Mouse (Mus musculus) C2C12 (cell line): ENCODE measurements around the gene Arsa. TPM values are rescaled to one million over a fixed set of nuclear protein-coding genes. Genes with fewer than 3 reads are reported as not detected.

Experiments
- H3K27me3 ChIP-seq: one replicate; pipeline ENCODE4 v1.6.1; 2011; ENCODE audit not compliant: control insufficient read depth, insufficient read depth, insufficient read length
- H3K36me3 ChIP-seq: one replicate; pipeline ENCODE4 v1.6.1; 2011; ENCODE audit not compliant: control insufficient read depth, insufficient read depth
- H3K4me3 ChIP-seq: one replicate; pipeline ENCODE4 v1.5.1; 2011; ENCODE audit warnings: mild to moderate bottlenecking, control low read depth; ENCODE audit not compliant: poor library complexity, insufficient read depth, severe bottlenecking
- H3K79me2 ChIP-seq: one replicate; pipeline ENCODE4 v1.6.1; 2011; ENCODE audit not compliant: control insufficient read depth, insufficient read depth
- H3K79me3 ChIP-seq: one replicate; pipeline ENCODE4 v1.6.1; 2011; ENCODE audit warnings: low read depth, control low read depth
- H3ac ChIP-seq: one replicate; pipeline ENCODE3; 2011; ENCODE audit warnings: low read depth; ENCODE audit not compliant: control insufficient read depth, insufficient read length
- CEBPB ChIP-seq: IDR thresholded peaks from one replicate; pipeline ENCODE4 v1.6.1; 2011; ENCODE audit warnings: low read depth, mild to moderate bottlenecking, control low read depth, moderate library complexity
- CTCF ChIP-seq: IDR thresholded peaks from one replicate; pipeline ENCODE4 v1.5.1; 2011; ENCODE audit not compliant: control insufficient read depth, insufficient read depth, insufficient read length
- FOSL1 ChIP-seq: IDR thresholded peaks from one replicate; pipeline ENCODE4 v1.8.0; 2011; ENCODE audit warnings: mild to moderate bottlenecking, low read length; ENCODE audit not compliant: poor library complexity, insufficient read depth, severe bottlenecking
- MAX ChIP-seq: IDR thresholded peaks from one replicate; pipeline ENCODE4 v1.6.1; 2011; ENCODE audit warnings: mild to moderate bottlenecking, control low read depth
- MYOD1 ChIP-seq: IDR thresholded peaks from one replicate; pipeline ENCODE4 v1.6.1; 2011; ENCODE audit warnings: low read depth; ENCODE audit not compliant: control insufficient read depth, insufficient read length
- MYOG ChIP-seq: IDR thresholded peaks from one replicate; pipeline ENCODE4 v1.6.1; 2011; ENCODE audit not compliant: control insufficient read depth, insufficient read length; ENCODE audit errors: extremely low read depth
- USF1 ChIP-seq: IDR thresholded peaks from one replicate; pipeline ENCODE4 v1.6.1; 2011; ENCODE audit warnings: low read depth, mild to moderate bottlenecking, control low read depth, moderate library complexity
- polyA plus RNA-seq: library from polyadenylated mRNA; unstranded; fragments of >200 nt; fragmentation: generic; extraction: Trizol; gene quantifications from one replicate; pipeline ENCODE4 v1.2.1, GENCODE M21; 2012; ENCODE audit warnings: missing spikeins

Gene Arsa
- polyA plus RNA-seq, 1 experiment: 22.3 TPM

DNA sequence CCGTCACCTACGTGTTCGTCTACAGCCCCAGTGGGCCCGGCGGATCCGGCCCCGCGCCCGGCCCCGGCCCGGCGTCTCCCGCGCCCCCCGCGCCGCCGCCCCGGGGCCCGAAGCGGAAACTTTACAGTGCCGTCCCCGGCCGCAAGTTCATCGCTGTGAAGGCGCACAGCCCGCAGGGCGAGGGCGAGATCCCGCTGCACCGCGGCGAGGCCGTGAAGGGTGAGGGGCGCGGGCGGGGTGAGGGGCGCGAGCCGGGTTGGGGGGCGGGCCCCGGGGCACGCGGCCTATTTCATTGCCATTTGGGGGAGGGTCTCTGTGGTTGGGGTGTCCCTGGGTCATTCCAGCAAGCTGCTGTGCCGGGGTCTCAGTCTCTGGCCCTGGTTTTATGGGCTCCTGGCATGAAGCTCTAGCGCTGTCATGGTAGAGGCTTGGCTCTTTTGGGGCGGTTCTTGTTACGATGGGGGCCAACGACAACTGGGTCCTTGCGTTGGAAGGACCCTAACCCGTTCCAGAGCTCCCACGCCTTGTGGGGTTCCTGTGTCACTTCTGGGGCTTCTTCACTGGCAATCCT lies 46.9 kb upstream of the Arsa start:
- Histone ChIP-seq H3K36me3 (no peaks in the 10 kb centered on the region), H3K4me3 (no peak overlapping the region), H3K79me2 (no peaks in the 10 kb centered on the region), H3K79me3 (no peaks in the 10 kb centered on the region), H3K27me3 (peaks cover 41% of the 10 kb centered on the region), H3ac (no peak overlapping the region)
- TF ChIP-seq CTCF (no peak), MYOD1 (no peak), USF1 (no peak), MAX (no peak), CEBPB (no peak), MYOG (no peak), FOSL1 (no peak)

DNA sequence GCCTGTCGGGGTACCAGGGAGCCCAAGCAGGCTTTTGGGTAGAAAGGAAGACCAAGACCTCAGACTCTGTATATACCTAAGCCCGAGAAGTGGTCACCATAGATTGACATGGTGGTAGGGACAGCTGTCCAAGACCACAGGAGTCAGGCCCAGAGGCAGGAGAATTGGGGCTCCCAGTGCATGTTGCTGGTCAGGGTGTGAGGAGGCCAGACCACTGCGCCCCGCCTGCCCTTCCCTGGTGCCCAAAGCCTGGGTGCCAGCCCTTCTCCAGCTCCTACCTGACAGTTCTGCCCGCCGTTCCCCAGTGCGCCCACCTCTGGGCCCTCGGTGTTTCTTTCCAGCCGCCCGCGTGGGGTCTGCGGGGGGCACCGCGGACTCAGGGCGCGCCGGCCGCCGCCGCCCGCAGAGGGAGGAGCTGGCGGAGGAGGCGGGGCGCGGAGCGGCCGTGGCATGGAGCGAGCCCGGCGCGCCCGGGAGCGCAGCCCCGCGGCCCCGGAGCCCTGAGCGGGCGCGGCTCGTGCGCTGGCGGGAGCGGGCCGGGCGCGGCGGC lies 46.1 kb upstream of the Arsa start:
- no peaks in the 10 kb centered on the region for H3K79me2 ChIP-seq
- no peak overlapping the region for H3ac ChIP-seq
- no peak overlapping the region for H3K4me3 ChIP-seq
- no peaks in the 10 kb centered on the region for H3K79me3 ChIP-seq
- H3K36me3 ChIP-seq: no peaks in the 10 kb centered on the region
- H3K27me3 ChIP-seq: peaks cover 41% of the 10 kb centered on the region
- TF ChIP-seq CEBPB: no peak
- no peak for TF ChIP-seq MYOG
- TF ChIP-seq USF1: no peak
- no peak for TF ChIP-seq MAX
- TF ChIP-seq FOSL1: no peak
- TF ChIP-seq CTCF: no peak
- TF ChIP-seq MYOD1: no peak

DNA sequence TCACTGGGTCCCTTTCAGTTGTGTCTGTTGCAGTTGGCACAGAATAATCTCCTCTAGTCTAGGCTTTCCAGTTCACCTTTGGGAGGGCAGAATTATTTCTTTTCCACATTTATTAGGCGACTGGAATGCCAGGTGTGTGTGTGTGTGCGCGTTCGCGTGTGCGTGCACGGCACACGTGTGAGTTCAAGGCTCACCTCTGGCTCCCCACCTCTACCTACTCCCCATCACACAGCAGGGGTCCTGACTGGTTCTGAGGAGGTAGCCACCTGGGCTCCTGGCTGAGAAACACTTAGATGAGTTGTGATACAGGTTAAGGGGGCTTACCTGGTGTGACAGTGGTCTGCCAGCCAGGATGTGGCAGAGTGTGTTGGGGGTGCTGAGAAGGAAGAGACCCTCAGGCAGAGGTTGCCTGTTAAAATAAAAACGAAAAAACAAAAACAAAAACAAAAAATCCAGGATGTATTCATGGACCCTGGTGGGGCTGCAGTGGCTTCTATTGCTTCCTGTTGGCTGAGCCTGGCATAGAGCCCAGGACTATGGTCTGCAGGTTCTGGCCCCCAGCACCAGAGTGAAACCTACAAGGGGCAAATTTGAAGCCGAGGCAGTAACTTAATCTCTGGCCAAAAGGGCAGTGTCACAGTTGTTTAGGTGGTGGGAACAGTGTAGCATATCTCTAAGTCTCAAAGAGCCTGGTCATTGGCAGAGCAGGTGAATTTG lies 45.5 kb upstream of the Arsa start:
- TF ChIP-seq CEBPB (no peak), CTCF (no peak)
- no peak overlapping the region for H3K4me3 ChIP-seq
- no peak overlapping the region for H3ac ChIP-seq
- no peaks in the 10 kb centered on the region for H3K79me3 ChIP-seq
- peaks cover 41% of the 10 kb centered on the region for H3K27me3 ChIP-seq
- H3K79me2 ChIP-seq: no peaks in the 10 kb centered on the region
- no peaks in the 10 kb centered on the region for H3K36me3 ChIP-seq

DNA sequence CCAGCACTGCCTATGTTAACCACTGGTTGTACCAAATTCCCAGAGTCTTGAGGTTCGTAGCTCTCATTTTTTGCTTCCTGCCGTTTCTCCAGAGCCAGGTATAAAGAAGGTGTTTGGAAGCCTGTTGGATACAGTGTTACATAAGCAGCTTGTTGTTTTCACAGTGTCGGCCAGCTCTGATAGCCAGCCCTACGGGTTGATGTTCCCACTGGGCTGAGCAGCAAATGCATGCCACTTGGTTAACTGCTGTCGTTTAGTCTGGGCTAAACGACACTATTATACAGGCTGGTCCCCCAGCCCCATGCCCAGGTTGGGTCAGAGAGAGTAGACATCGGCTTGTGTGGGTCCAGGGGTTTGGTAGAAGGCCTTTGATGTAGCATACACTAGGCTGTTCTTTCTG lies 44.7 kb upstream of the Arsa start:
- no peak overlapping the region for H3ac ChIP-seq
- peaks cover 43% of the 10 kb centered on the region for H3K27me3 ChIP-seq
- H3K79me3 ChIP-seq: no peaks in the 10 kb centered on the region
- TF ChIP-seq MYOD1 (no peak), USF1 (no peak), MYOG (no peak), FOSL1 (no peak), MAX (no peak), CTCF (no peak), CEBPB (no peak)
- H3K4me3 ChIP-seq: no peak overlapping the region
- H3K79me2 ChIP-seq: no peaks in the 10 kb centered on the region
- H3K36me3 ChIP-seq: no peaks in the 10 kb centered on the region

DNA sequence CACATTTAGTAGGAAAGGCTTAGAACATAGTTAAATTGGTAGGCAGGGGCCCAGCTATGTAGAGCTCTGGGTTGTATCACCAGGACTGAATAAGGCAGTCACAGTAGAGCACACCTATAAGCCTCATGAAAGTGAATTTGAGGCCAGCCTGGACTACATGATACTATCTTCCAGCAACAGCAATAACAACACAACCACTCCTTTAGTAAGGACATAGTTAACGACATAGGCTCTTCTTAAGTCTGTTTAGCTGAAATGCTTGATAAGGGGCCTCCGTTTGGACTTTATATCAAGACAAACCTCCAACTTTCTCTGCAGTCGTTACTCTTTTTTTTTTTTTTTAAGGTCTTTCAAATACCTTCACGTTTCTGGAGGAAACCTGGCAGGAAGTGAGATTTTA lies 35.5 kb upstream of the Arsa start:
- no peaks in the 10 kb centered on the region for H3K79me3 ChIP-seq

DNA sequence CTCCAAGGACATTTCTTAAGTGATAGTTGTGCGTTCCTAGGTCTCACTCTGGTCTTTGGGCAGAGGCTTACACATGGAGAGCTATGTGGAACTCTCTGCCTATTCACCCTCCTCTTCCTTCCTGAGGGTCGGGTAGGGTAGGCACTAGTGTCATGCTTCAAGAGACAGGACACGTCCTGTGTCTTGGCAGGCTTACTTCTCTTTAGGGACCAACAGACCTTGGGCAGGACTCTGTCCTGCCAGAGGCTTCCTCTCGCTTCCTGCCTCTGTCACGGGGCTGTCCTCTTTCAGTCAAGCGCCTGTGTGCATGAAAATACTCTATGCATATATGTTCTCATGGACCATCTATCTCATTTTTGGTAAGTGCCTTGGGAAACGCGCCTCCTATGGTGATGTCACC lies 30.5 kb upstream of the Arsa start:
- H3K36me3 ChIP-seq: no peaks in the 10 kb centered on the region
- H3K79me2 ChIP-seq: no peaks in the 10 kb centered on the region
- H3ac ChIP-seq: no peak overlapping the region
- H3K27me3 ChIP-seq: peaks cover 10% of the 10 kb centered on the region
- H3K79me3 ChIP-seq: no peaks in the 10 kb centered on the region
- no peak overlapping the region for H3K4me3 ChIP-seq
- TF ChIP-seq CTCF: no peak
- no peak for TF ChIP-seq FOSL1
- TF ChIP-seq CEBPB: no peak
- no peak for TF ChIP-seq MYOG
- no peak for TF ChIP-seq MAX
- no peak for TF ChIP-seq MYOD1
- TF ChIP-seq USF1: no peak

More for the DNA sequence above, 35.5 kb upstream of the Arsa start:
- Histone ChIP-seq H3K79me2 (no peaks in the 10 kb centered on the region), H3K27me3 (peaks cover 4% of the 10 kb centered on the region), H3K36me3 (no peaks in the 10 kb centered on the region), H3ac (no peak overlapping the region), H3K4me3 (no peak overlapping the region)
- TF ChIP-seq MAX: no peak
- TF ChIP-seq CEBPB: no peak
- no peak for TF ChIP-seq MYOG
